Mouse (Mus musculus) T-helper 17 cell (primary cell): ENCODE results near the gene Grik1.

Experiments
- in situ Hi-C, 2 experiments: fragments of 300-600 bp; cut with MboI, MseI; formaldehyde crosslinking; loops; 1 replicate in 1 of 2; 2 replicates in 1 of 2; pipeline ENCODE4 v1.15.1; 2025; ENCODE audit warnings: high pct_unique_total_duplicates in 2 of 2

The Grik1 gene

GRCm38 (mm10) chr16:88142574-88142973 is 147.5 kb downstream of the Grik1 start:
- in situ Hi-C loops: no loop called here

- in situ Hi-C loops: no loop called here
These were observed 147.9 kb downstream of the Grik1 start for GRCm38 (mm10) chr16:88142136-88142535.

- in situ Hi-C loops: no loop called here
These were observed 148.5 kb downstream of the Grik1 start for GRCm38 (mm10) chr16:88141594-88141993.

DNA sequence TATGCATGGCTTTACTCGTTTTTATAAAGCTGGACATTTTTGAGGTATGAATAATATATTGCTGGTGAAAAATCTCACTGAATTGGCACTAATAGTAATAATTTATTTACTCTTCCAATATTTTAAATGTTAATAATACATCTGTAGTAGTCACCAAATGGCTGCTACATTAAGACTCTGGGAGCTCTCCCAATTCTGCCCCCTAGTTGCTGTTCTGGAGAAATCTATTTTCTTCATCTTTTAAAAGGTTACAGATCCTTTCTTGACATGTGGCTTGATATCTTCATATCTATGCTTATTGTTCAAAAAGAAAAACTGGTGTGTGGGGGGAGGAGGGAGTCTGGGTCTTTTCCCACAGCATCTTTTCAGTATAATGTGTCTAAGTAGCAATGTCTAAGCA is 151.2 kb downstream of the Grik1 start:
- in situ Hi-C loops: no loop called here

DNA sequence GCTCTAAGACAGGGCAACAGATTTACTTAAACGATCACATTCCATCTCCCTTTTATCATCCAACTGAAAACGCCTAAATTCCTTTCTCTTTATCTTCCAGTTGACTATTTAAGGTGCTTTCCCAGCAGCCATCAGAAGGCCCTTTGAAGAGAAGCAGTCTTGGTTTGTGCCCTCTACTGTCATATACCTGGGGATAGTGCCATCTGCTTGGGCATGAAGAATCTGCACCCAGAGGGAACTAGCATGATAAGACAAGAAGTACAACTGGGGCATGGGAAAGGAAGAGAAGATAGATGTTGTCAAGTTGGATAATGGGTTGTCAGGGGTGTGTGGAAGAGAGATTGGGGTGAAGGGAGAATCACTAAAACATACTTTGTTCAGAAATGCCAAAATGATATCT is 157.1 kb downstream of the Grik1 start:
- in situ Hi-C loops: no loop called here

DNA sequence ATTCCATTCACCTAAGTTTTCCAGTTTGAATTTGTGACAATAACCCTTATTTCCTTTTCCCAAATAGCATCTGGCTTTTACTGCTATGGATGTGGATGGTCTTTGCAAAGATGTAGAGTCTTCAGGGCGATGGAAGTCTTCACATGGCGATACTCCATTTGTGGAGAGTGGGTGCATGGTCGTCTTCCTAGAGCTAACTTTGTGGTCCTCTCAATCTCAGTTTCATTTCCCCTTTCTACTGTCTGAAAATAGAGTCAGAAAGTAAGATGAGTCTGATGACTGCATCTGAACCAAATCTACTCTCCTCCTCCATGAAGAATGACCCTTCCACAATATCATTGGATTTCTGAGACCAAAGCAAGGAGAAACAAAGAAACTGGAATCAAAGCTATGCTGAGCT is 159.0 kb downstream of the Grik1 start:
- in situ Hi-C loops: no loop called here

GRCm38 (mm10) chr16:88125098-88125497 is 165.0 kb downstream of the Grik1 start:
- in situ Hi-C loops: no loop called here

DNA sequence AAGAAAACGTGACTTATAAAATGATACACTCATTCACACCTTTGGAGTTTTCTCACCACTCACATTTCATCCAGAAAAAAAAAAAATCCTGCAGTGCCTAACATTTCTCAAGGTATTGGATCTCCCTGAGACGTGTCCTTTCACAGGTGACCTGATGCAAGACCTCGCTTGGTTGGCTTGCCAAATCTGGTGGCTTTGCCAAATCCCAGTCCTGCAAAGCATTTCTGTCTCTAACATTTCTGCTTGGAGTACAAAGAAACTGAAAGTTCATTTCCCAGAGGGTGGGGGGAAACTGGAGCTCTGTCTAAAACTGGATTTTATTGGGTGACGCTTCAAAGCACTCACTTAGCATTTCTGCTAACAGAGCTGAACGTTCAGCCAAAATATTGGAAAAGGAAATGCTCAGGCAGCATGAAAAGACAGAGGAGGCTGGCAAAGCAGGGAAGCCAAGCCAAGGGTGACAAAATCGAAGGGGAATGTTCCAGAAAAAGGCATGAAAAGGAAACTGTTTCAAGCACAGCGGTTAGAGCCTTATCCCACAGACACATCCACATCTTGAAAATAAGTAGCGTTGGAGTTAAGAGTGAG is 177.4 kb downstream of the Grik1 start:
- in situ Hi-C loops: no loop called here

GRCm38 (mm10) chr16:88111459-88111858 is 178.6 kb downstream of the Grik1 start:
- in situ Hi-C loops: no loop called here

- in situ Hi-C loops: no loop called here
These were observed 195.8 kb downstream of the Grik1 start for GRCm38 (mm10) chr16:88094206-88094789.

DNA sequence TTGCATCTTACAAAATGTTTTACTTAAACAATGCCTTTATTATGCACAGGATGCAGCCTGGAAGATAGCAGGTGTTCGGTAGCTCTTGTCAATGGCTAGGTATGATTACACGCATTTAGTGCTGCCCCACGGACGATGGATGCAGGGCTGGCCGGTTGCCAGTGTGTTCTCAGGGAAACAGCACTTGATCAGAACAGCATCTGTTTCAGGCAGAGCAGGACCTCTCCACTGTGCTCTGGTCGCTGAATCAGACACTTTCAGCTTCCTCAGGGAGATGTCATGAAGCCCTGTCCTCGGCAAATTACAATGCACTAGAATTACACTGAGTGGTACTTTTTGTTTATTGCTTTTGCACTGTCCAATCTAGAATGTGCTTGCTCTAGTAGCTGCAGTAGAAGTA is 202.8 kb downstream of the Grik1 start:
- in situ Hi-C loops: no loop called here

GRCm38 (mm10) chr16:88074716-88075115 is 215.3 kb downstream of the Grik1 start:
- in situ Hi-C loops: no loop called here

DNA sequence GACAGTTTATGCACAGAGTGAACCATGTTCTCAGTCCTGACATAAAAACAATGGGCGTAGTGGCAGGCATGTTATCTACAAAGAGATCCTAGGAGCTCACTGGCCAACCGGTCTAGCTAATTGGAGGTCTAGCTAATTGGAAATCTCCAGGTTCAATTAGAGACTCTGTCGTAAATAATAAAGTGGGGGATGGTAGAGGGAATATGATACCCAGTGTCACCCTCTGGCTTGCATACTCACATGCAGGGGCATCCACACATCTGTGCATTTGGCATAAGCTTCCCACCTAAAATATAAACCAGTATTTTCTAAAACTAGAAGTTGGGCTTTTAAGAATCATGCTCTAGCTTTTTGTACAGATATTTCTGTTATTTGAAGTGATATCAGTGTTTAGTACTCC is 229.1 kb downstream of the Grik1 start:
- in situ Hi-C loops: no loop called here

GRCm38 (mm10) chr16:88048121-88048520 is 241.9 kb downstream of the Grik1 start:
- in situ Hi-C loops: no loop called here

DNA sequence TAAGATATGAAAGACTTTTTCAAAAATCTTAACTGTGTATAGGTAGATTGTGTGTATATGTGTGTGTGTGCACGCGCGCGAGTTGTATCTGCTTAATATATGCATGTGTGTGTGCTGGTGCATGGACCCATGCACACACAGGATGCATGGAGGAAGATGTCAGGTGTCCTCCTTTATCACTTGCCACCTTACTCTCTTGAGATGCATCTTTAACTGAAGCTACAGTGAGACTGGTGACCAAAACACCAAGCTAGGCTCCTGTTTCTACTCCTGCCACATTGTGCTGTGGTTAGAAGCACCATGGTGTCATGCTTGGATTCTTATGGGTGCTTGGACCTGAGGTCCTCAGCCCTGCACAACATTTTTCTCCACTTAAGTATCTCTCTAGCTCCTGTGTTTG is 245.7 kb downstream of the Grik1 start:
- in situ Hi-C loops: no loop called here

DNA sequence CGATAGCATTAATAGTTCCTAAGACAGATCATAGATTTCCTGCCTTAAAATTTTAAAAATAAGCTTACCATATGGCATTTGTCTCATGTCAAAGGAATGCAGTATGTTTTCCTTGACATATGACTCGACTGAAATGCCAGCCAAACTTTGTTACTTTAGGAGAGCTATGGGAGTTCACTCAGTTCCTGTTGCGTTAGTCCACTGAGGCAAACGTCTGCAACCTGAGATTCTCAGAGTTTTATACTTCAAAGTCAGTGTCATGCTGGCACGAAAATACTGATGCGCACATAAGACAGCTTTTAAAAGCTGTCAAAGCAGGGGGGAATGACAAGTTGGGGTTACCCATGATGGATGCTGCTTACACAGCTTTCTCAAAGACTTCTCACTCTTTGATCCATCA is 247.6 kb downstream of the Grik1 start:
- in situ Hi-C loops: no loop called here

DNA sequence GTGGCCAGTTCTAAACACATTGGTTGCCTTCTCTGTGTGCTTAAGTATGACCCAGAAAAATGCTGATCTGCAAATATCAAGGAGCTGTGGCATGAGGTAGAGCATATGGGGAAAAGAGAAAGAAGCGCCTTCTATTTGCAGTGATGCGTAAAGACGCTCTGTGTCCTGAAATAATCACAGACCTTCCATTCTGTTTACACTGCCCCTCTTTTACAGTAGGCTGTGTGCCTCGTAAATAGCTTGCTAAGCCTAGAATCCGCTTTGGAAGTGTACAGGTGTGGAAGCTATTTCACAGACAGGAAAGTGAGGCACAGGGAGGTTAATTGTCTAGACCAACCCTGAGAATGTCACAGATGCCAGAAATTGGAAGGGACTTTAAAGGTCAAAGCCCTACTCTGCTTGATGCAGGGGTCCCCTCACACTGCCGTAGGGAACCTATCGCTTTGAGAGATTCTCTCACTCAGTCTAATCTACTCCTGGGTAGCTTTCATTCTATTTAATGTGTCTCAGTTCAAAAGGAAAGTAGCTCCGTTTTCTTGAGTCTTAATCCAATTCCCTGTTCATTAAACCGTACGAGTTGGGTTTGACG is 251.5 kb downstream of the Grik1 start:
- in situ Hi-C loops: no loop called here

DNA sequence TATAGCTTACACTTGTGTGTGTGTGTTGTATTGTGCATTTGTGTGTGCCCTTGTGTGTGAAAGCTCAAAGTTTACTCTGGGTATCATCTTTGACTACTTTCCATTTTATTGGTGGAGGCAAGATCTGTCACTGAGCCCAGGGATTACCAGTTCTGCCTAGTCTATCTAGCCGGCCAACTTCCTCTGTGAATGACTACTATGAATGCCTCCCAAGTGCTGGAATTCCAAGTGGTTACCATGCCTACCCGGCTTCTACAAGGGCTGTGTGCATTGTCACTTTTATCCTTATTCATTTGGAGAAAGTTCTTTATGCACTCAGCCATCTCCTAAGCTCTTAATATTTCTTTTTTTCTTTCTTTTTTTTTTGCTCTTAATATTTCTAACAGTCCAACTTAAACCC is 301.3 kb downstream of the Grik1 start:
- in situ Hi-C loops: no loop called here

GRCm38 (mm10) chr16:87984201-87984870 is 305.7 kb downstream of the Grik1 start:
- in situ Hi-C loops: no loop called here

DNA sequence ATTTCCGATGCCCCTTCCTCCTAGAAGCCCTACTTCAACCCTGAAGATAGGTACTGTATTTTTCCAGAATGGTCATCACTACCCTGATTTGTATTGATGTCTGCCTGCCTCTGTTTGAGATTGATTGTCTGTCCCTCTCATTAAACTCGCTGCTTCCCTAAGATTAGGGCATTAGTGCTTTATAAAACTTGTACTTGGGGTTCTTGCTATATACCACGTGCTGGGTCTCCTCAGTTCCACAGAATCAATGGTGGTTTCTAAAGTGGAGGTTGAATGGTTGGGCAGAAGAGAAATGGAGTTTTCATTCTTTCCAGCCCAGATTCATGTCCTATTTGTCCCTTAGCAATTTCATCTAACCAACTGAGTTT is 316.0 kb downstream of the Grik1 start:
- in situ Hi-C loops: no loop called here

DNA sequence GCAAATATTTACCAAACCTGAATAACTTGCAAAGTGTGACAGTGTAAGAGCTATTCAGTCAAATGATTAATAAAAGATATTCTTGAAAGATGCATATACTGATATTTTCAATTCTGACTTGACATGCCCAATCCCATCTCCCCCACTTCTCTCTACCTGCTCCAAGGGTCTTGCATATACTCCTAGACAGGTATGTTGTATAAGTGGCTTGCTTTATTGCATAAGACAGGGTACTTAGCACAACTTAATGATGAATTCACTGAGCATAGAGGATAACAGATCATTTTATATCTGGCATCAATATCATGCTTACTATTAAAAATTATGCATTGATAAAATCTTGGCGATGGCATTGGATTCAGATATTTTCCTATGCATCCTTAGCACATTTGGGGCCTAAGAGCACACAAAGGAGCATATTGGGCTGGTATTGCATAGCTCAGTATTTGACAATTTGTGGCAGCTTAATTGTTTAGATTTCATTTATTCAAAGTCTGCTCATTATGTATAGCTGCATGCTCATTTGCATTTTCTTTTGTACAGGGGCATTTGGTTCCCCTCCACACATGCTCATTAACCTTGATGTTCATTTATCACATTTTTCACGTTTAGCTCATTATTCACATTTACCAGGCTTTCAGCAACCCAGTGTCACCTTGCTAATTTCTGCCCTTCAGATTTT is 316.5 kb downstream of the Grik1 start:
- in situ Hi-C loops: no loop called here

- in situ Hi-C loops: no loop called here
These were observed 318.2 kb downstream of the Grik1 start for GRCm38 (mm10) chr16:87971911-87972310.
